Mouse (Mus musculus): ENCODE measurements at regions not wholly inside any gene's neighbourhood (a gene's known extent, or its start where the extent isn't known, plus 50 kb on each side); places are given as distances from the start of the nearest gene placed in this dataset.

DNA sequence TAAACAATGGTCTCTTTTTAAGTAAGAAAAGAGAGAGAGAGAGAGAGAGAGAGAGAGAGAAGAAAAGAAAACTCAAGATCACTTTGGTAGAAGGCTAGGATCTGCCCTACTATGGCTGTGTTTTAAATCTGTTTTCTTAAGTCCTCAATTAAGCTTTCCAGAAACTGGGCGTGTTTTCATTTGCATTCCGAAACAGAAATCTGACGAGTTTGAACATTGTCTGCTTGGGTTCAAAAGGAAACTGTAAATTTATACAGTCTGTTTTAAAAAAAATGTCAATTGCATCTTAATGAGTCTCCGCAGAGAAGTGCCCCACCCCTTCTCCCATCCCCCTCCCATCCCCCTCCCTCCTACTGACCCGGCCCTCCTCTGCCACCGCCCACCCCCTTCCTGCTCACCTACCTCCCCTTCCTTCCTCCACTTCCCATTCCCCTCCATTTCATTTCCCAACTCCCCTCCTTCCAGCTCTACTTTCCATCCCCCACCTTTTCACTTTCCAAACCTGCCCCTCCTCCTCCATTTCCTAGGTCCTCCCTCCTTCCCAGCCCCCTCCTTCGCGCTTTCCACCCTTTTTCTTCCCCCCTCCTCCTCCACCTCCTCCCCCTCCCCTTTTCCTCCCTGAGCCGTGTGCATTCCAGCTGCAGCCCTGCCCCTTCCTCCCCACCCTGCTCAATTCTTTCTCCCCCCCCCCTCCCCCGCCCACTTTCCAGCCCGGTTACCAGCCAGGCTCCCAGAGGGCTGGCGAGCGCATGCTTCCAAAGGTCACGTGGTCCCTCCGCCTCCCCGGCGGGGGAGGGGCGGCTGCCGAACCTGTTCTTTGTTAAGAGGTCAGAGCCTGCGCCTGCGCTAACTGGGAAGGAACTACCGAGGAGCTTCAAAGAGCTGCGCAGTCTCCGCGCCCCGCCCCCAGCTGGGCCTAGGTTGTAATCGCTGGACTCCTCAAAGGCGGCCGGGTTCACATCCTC is 77.7 kb upstream of the Tbl1x start:
- peak; percentile 97 for DNase-seq (ENCODE audit: low read depth, low spot score)

DNA sequence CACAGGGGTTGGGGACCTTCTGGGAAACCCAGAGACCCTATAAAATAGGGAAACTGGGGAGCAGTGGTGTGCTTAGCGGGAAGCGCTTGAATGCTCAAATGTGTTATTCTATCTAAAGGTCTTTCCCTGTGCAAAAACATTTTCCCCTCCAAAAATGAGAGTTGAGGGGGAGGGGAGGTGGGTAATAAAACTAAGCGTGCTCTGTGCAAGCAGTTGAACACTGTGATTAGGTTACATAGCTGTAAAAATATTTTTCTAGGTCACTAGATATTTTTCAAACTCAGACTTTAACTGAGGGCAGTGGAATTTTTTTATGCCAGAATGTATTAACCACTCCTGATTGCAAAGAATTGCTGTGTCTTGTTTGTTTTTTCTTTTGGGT is 77.0 kb upstream of the Tbl1x start:
- no peak for DNase-seq (ENCODE audit: low read depth, low spot score)

DNA sequence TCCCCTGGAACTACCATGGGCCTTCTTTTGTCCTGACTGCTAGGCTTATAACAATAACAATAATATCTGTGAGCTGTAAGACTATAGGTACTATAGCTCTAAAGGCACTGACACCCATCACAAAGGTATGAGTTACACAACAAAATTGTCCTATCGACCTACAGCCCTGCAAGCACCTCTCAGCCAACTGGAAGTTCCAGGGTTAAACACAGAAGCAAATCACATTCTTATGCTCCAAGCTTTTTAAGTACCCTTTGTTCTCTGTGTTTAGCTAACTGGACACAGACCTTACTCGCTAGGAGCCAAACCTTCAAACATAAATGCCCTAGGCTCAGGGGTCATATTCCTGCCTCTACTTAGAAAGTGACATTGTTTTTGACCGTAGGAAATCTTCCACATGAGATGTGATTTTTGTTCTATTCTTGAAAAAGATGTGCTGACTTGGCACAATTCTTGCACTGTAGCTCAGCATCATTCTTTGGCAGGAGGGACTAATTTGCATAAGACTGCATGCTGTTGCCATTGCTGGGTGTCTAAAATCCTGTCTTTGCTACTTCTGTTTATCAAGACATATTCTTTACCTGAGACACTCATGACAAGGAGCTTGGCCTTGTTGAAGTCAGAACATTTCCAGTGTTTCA is 66.8 kb upstream of the Tbl1x start:
- DNase-seq (ENCODE audit: low read depth, low spot score): peak; percentile 28

DNA sequence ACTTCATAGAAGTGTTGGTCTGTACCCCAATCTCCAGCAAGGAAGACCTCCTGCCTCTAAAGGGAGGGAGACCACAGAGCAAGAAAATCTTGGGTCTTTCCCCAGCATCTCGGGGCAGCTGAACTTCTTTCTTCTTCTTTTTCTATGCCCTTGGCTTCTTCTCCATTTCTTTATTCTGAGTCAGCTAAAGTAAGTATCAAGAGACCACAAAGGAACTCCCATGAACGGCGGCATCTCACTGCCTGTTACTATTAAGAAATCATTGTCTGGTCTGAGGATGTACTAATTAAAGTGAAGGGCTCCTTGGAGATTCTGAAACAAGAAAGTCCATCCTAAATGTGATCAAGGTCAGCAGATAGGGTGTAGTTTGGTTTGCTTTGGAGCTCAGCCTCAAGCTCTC is 64.1 kb upstream of the Tbl1x start:
- no peak for DNase-seq (ENCODE audit: low read depth, low spot score)

DNA sequence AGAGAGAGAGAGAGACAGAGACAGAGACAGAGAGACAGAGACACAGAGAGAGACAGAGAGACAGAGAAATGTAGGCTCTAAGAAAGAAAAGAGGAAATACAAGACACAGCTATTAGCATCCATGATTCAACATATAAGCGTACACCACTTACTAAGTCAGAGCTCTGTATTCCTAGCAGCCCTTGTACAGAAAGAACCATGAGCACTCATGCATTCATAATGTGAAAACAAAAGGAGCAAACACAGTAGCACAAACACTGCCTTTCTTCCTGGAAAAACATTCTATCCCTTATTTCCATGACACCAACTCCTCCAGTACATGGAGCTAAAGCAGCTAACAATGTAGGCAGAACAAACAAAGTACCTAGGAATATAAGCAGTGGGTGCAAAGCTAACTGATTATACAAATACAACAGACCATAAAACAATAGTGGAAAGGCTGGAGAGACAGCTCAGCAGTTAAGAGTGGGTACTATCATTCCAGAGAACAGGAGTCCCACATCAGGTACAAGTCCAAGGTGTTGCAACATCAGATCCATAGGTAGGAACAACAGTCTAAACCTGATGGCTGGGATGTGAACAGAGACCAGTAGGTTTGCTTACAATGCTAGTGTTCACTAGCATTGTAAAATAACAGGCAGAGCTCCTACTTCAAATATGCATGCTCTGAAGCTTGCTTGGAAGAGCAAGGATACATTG is 58.7 kb upstream of the Tbl1x start:
- no peak for DNase-seq (ENCODE audit: low read depth, low spot score)

Data from ES-CJ7 (cell line).